Mouse (Mus musculus) retina, adult 2 months (tissue): ENCODE results near the gene Ifnb1.
"Not testable (repeated sequence)": the region's sequence is repeated elsewhere in the genome, so short reads cannot be mapped to it uniquely, and the experiment has no call there.

Source experiments
- DNase-seq: peaks from one replicate; pipeline ENCODE4 v3.0.0-alpha.2; 2012; ENCODE audit warnings: low read depth, low spot score

Gene Ifnb1

GRCm38 (mm10) chr4:88522674-88523073 is at the start of gene Ifnb1:
Ifnb1 (minus strand) TSS chr4:88522774.
- DNase-seq = no peak

- no peak for DNase-seq
Observed at GRCm38 (mm10) chr4:88571698-88572097, 49.1 kb upstream of the Ifnb1 start, which contains the start of gene Ifna14. Ifna14 (minus strand) TSS chr4:88571798.

DNA sequence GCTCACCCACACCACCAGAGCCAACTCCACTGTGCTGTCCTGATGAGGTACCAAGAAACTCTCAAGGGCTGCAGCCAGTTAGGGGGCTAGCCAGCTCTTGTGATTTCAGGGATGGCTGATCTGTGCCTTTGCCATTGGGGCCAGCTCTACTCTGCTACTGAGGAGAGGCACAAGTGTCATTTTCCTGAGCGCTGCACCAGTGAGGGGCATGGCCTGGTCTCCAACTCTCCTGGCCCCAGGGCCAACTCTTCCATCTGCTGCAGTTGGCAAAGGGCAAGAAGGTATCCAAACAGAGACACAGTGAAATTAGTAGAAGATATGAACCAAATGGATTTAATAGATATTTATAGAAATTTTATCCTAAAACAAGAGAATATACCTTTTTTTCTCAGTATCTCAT is 39.2 kb upstream of the Ifnb1 start:
- DNase-seq = no peak

- DNase-seq = not testable (repeated sequence)
Observed at GRCm38 (mm10) chr4:88558145-88558544, 35.6 kb upstream of the Ifnb1 start, which contains the start of gene Ifna15. Ifna15 (minus strand) TSS chr4:88558245.

- DNase-seq = peak; percentile 50
Observed at GRCm38 (mm10) chr4:88550161-88550945, 27.8 kb upstream of the Ifnb1 start.

GRCm38 (mm10) chr4:88547986-88548385 is 25.4 kb upstream of the Ifnb1 start:
- no peak for DNase-seq

- peak; percentile 45 for DNase-seq
Observed at GRCm38 (mm10) chr4:88543649-88544234, 21.2 kb upstream of the Ifnb1 start.

- no peak for DNase-seq
Observed at GRCm38 (mm10) chr4:88537328-88537727, 14.8 kb upstream of the Ifnb1 start.

GRCm38 (mm10) chr4:88536640-88537039 is 14.1 kb upstream of the Ifnb1 start:
- DNase-seq = no peak

GRCm38 (mm10) chr4:88535742-88536141 is 13.2 kb upstream of the Ifnb1 start:
- no peak for DNase-seq

- DNase-seq = no peak
Observed at GRCm38 (mm10) chr4:88534903-88535302, 12.3 kb upstream of the Ifnb1 start.

GRCm38 (mm10) chr4:88533499-88533898 is 10.9 kb upstream of the Ifnb1 start:
- DNase-seq = no peak

DNA sequence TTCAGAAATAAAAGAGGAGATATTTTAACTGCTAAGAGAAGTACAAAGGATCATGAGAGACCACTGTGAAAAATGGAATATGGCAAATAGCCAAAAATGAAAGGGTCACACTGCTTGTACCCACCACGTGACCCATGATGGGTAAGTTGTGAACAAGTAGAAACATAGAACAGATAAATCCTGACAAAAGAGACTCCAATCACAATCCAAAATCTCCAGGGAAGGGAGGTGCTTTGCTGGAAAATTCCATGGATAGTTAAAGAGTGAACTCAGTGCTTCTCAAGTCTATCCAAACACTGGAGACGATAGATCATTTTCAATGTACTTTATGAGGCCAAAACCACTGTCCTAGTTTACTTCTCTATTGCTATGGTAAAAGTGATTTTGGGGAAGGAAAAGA is 8.3 kb upstream of the Ifnb1 start:
- no peak for DNase-seq

GRCm38 (mm10) chr4:88530271-88530670 is 7.7 kb upstream of the Ifnb1 start:
- no peak for DNase-seq

- no peak for DNase-seq
Observed at GRCm38 (mm10) chr4:88526379-88527049, 3.9 kb upstream of the Ifnb1 start.

- DNase-seq = no peak
Observed at GRCm38 (mm10) chr4:88525393-88525792, 2.8 kb upstream of the Ifnb1 start.

DNA sequence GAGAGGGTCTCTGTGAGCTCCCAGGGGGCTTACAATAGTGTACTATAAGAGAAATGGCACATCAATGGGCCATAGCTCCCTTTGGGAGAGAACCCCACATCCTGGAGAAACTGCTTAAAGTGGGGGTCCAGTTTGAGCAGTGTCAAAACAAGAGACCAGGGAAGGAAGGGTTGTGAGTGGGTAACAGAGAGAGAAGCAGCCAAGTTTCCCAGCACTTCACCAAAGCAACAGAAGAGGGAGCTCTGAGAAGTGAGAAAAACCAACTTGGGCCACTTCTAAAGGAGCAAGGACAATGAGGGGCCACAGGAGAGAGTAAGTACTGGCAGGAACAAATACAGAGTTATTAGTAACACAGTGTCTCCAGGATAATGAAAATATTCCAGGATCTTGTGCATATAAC is 667 bp upstream of the Ifnb1 start:
- DNase-seq = no peak

DNA sequence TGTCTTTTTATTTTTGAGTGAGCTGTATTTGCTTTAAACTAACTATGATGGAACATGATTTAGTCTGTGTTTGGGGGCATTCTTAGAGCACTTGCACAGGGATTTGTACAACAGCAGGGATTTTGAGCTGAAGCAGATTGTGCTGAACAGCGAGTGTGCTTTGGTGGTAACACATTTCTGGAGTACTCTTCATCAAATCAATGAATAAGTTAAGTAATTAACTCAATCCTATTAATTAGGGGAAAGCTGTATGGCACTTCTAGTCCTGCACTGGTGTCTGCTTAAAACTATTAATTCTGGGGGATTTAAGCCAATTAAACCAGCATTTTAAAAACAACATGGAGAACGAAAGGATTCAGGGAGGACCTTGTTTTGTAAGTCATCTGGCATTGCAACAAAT is 4.6 kb downstream of the Ifnb1 start:
- no peak for DNase-seq

DNA sequence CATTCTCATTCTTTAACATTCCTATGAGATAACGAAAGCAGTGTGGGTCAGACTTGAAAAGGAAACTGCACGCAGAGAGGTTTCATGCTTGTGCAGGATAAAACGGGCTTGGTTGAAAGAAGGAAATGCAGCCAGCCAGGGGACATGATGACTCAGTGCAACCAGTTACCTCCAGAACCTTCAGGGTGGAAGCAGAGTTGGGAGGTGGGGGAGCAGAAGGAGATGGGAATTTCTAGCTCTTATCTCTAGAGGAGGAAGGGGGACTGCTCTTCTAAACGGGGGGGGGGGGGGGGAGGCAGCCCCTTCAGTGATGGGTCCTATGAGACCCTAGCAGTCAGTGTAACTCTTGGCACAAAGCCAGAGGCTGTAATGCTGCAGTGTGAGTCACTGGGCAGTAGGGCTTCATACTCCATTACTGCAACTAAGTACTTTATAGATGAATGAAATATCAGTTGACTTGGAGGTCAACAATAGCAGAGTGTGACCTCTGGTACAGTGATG is 6.8 kb downstream of the Ifnb1 start:
- no peak for DNase-seq

- DNase-seq = no peak
Observed at GRCm38 (mm10) chr4:88515250-88515649, 7.3 kb downstream of the Ifnb1 start.

DNA sequence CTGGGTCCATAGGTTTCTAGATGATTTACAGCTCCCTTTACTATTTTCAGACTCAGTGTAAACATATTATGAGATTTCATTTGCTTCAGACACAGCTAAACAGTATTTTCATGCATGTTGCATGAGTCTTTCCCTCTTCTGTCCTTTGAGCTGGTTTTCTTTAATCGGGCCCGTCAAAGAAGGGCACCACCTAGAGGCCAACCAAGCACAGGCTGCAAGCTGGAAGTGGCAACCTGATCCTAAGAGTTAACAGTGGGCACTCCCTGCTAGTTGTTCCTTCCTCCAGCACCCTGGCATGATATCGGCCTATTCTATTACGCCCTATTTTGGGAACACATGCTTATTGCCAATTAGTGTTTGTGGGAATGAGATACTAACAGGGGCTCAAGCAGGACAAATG is 8.2 kb downstream of the Ifnb1 start:
- DNase-seq = no peak

DNA sequence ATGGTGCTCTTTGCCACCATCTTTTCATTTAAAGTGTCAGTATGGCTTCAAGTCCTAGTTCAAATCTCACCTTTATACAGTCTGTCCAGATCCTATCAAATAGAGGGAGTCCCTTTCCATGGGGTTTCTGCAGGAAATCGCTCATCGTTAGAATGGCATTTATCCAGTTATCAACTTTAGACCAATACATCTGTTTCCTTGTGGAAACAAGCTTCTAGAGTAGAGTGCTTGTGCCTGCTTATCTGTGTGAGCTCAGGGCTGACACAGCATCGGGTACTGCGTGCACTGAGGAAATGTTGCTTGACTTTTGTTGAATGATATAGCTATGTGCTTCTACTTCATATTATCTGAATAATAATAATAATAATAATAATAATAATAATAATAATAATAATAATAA is 8.8 kb downstream of the Ifnb1 start:
- DNase-seq = no peak
